Mouse (Mus musculus) hindlimb bud, embryonic 11.5 days (tissue): Measurements from ENCODE around the gene Ankrd1.

ENCODE experiments used
- DNase-seq: peaks from one replicate; pipeline ENCODE4 v3.0.0-alpha.2; 2012; ENCODE audit warnings: low read depth, low spot score; ENCODE audit errors: extremely low spot score

Gene Ankrd1

GRCm38 (mm10) chr19:36119783-36120471 lies at the start of gene Ankrd1:
Gene Ankrd1 (minus strand): TSS chr19:36120099.
- no peak for DNase-seq

GRCm38 (mm10) chr19:36169101-36169500 lies 49.2 kb upstream of the Ankrd1 start:
- no peak for DNase-seq

GRCm38 (mm10) chr19:36168121-36168520 lies 48.2 kb upstream of the Ankrd1 start:
- no peak for DNase-seq

GRCm38 (mm10) chr19:36167291-36167896 lies 47.5 kb upstream of the Ankrd1 start:
- no peak for DNase-seq

- DNase-seq = no peak
Observed at GRCm38 (mm10) chr19:36166401-36167160, 46.7 kb upstream of the Ankrd1 start.

GRCm38 (mm10) chr19:36165351-36165750 lies 45.5 kb upstream of the Ankrd1 start:
- DNase-seq = no peak

- DNase-seq = no peak
Observed at GRCm38 (mm10) chr19:36150241-36151007, 30.5 kb upstream of the Ankrd1 start.

- no peak for DNase-seq
Observed at GRCm38 (mm10) chr19:36148578-36148977, 28.7 kb upstream of the Ankrd1 start.

GRCm38 (mm10) chr19:36143571-36143970 lies 23.7 kb upstream of the Ankrd1 start:
- no peak for DNase-seq

- DNase-seq = no peak
Observed at GRCm38 (mm10) chr19:36133731-36134130, 13.8 kb upstream of the Ankrd1 start.

GRCm38 (mm10) chr19:36133064-36133463 lies 13.2 kb upstream of the Ankrd1 start:
- no peak for DNase-seq

- DNase-seq = no peak
Observed at GRCm38 (mm10) chr19:36131990-36132389, 12.1 kb upstream of the Ankrd1 start.

GRCm38 (mm10) chr19:36130181-36130580 lies 10.3 kb upstream of the Ankrd1 start:
- no peak for DNase-seq

GRCm38 (mm10) chr19:36129643-36130042 lies 9.7 kb upstream of the Ankrd1 start:
- no peak for DNase-seq

- DNase-seq = no peak
Observed at GRCm38 (mm10) chr19:36129213-36129612, 9.3 kb upstream of the Ankrd1 start.

GRCm38 (mm10) chr19:36128440-36128839 lies 8.5 kb upstream of the Ankrd1 start:
- DNase-seq = no peak

GRCm38 (mm10) chr19:36124203-36124602 lies 4.3 kb upstream of the Ankrd1 start:
- DNase-seq = no peak

- no peak for DNase-seq
Observed at GRCm38 (mm10) chr19:36119219-36119618, 680 bp downstream of the Ankrd1 start.

- no peak for DNase-seq
Observed at GRCm38 (mm10) chr19:36116185-36116584, 3.7 kb downstream of the Ankrd1 start.

GRCm38 (mm10) chr19:36112007-36112406 lies 7.9 kb downstream of the Ankrd1 start:
- DNase-seq = no peak
